Mouse (Mus musculus) stomach, postnatal 0 days (tissue): ENCODE data around the gene Eng.

ENCODE experiments used
- CTCF ChIP-seq: IDR thresholded peaks from 2 replicates; pipeline ENCODE4 v1.5.1; 2016; ENCODE audit warnings: antibody characterized with exemption, low read depth, mild to moderate bottlenecking, moderate library complexity
- EP300 ChIP-seq: optimal IDR thresholded peaks from 2 replicates; pipeline ENCODE3; 2016; ENCODE audit warnings: antibody characterized with exemption

DNA sequence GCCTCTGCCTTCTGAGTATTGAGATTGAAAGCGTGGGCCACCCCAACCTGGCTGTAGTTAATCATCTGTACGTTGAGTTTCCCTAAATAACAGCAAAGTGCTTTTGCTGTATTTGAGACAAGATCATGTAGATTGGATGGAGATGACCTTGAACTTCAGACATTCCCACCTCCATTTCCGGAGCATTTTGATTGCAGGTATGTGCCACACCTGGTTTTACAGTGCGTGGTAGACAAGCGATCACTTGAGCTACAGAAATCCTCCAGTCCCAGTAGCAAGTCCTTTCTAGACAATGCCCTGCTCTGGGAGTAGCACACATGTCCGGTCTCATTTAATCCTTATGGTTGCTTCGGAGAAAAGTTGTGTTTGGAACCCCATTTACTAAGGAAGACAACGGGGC is 56.7 kb downstream of the Eng start:
- TF ChIP-seq CTCF (no peak), EP300 (no peak)
